Mouse (Mus musculus): Measurements from ENCODE around the gene Fastkd2. TPM values are rescaled to one million over a fixed set of nuclear protein-coding genes. Genes with fewer than 3 reads are reported as not detected.

The Fastkd2 gene
- total RNA-seq (2021) = 10 to 100 TPM; 19.4 to 23.4 TPM
- long read RNA-seq, full-length matches to known transcripts = 5 of 15 reads
- long read RNA-seq, partial matches to known transcripts = 4 of 15 reads
- long read RNA-seq, other reads (novel, unspliced or antisense) = 6 of 15 reads

DNA sequence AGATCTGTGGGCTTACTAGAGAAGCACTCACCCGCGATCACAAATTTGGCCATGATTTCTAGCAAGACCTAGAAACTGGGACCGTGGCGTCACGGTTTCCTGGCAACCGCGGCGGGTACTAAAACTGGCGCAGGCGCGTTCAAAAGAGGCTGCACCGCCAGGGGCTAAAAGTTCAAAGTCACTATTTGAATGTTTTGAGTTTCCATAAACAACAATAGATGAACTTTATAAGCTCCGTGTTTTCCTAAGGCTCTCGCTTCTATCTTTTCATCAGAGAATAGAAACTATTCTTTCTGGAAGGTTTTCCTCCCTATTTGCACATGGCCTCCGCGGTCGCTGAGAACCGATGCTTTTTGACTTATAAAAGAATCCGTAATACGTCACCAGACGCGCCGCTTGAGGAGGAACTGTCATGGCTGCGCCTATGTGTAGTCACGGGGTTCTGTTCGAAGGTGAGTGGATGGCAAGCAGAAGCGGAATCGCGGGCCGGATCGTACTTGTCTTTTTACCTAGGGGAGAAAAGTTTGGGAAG is at the start of gene Fastkd2, which contains the start of gene Mdh1b:
TSS of gene Fastkd2 (plus strand) at position 375 of the 532 bp plus-strand sequence.
TSS of gene Mdh1b (minus strand) at position 79 of the 532 bp plus-strand sequence.
- peak; percentile 85 to 88 for DNase-seq (ENCODE audit: low spot score in 2 of 2)

DNA sequence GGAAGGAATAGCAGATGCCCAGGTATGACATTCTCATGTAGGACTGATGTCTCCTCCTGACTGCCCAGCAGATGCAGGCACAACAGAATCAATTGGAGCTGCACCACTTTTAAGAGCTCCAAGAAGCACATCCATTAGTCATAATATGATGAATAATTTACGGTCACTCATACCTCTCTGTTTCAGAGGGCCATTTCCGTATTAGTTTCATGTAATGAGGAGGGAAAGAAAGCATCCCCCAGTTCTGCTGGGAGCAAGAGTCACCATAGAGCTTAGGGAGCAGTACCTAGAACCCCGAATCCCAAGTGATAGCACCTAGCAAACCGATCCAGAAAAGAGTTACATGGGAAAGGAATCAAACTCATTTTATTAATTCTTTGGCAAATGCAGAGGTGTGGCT is 43.6 kb upstream of the Fastkd2 start, which contains the start of gene Dytn:
TSS of gene Dytn (minus strand) at position 101 of the 400 bp plus-strand sequence.
- no peak for DNase-seq (ENCODE audit: low spot score in 2 of 2)

DNA sequence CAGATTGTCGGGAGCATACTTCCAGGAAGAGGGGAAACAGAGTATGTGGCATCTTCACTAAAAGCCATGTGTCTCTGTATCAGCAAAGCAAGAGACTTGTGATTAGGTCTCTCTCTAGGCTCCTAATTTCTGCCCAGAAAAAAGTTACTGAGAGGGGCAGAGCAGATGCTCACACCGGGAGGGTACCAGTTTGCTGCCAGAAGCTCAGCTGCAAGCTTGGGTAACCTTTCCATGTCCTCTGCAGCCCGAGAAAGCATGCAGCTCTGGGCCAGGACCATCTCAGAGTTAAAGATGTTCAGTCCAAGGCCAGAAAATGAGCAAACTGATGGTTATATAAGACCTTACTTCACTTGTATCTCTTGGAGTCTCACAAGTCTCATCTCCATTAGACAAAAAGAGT is 33.6 kb upstream of the Fastkd2 start:
- DNase-seq (ENCODE audit: low spot score in 2 of 2) = no peak

DNA sequence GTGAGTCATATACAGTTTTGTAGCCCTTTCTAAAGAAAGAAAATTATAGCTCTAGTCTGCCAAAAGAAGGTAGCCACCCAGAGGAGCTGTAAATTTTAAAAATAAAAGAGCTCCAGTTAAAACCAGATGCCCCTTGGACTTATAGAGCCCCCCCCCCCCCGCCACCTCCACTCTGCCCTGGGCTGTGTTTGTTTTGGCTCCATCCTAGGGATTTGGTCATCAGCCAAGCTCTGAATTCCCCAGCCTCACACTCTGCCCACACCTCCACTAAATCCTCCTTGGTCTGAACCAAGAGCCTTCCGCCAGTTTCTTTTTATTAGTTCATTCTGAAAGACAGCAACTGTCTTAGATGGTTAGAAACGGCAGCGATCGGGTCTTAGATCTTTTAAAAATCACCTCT is 24.7 kb upstream of the Fastkd2 start:
- no peak for DNase-seq (ENCODE audit: low spot score in 2 of 2)

DNA sequence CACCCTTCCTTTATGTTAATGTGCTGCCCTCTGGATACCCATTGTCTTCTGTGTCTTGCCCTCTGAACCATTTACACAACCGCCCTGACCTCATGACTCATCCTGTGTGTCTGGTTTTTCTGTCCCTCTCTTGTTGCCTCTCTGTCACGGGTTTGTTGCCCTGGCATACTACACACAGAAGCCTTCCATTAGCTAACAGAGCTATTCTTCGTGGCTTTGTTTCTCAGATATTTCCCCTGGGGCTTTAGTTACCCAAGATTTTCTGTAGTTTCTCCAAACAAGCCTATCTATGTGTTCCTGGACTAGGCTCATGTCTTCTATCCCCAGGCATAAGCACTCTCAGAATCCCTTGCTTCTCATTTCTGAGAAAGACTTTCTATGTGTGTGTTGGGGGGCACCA is 21.5 kb upstream of the Fastkd2 start:
- no peak for DNase-seq (ENCODE audit: low spot score in 2 of 2)

DNA sequence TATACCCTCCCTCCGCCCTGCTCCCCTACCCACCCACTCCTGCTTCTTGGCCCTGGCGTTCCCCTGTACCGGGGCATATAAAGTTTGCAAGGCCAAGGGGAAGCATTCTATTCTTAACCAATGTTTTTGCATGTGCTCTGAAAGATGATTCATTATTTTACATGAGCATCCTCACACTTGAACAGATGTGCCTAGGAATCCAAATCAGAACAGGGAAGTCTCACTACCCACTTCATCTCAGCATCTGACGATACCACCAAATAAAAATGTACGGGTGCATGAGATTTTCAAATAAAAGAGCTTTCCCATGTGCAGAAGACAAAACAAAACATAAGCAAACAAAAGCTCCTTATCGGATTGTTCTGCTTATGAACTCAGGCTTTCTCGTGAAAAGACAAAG is 10.3 kb upstream of the Fastkd2 start:
- no peak for DNase-seq (ENCODE audit: low spot score in 2 of 2)

DNA sequence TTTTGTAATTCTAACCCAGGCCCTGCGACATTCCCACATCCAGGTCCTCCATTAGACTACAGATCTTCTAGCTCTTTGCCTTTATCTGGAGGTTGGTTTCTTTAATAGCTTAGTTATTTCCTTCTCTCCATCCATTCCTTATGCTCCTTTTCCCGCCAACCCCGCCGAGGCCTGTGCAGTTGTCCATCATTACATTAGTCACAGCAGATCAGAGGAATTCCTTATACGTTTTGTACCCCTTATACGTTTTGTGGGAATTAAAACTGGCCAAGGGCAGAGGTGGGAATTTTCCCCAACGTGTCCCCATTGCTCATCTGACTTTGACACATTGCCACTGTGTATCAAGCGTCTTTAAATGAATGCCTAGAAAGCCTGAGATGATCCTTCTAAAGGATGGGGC is 618 bp upstream of the Fastkd2 start:
- DNase-seq (ENCODE audit: low spot score in 2 of 2) = no peak

DNA sequence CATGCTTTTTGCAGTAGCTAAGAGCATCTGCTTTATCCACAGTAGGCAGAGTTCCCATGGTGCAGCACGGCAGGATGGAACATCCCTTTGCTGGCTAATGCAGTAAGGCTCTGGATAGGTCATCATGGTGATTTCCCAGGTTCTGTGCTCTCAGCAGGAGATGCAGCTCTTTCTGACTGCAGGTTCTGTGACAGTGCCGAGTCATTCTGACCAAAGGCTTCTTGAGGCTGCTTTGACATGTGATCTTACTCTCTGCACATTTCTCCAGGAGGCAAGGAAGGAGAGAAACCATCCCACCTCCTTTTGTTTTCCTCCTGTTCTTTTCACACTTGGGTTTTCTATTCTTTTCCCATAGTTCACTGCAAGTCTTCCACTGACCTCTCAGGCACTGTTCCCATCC is 25.6 kb downstream of the Fastkd2 start:
- no peak for DNase-seq (ENCODE audit: low spot score in 2 of 2)

DNA sequence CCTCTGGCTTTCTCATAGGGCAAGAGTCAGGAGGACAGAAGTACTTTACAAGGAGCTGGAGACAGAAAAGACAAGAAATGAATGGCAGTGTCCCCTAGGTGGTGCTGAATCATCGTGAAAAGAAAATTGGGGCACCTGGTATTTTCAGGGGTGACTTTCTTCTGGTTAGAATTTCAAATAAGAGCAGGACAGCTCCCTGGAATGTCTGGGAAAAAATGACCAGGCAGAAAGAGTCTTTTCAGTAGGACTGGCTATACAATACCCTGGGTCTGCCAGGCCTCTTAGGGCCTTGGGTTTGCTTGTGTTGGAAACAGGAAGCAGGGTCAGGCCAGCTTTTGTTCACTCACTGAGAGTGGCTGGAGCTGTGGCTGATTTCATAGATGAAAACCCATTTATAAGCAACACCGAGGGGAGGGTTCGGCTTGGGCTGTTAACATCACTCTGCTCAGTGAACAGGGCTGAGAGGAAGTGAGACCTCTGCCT is 32.8 kb downstream of the Fastkd2 start:
- DNase-seq (ENCODE audit: low spot score in 2 of 2) = peak; percentile 64 to 75

DNA sequence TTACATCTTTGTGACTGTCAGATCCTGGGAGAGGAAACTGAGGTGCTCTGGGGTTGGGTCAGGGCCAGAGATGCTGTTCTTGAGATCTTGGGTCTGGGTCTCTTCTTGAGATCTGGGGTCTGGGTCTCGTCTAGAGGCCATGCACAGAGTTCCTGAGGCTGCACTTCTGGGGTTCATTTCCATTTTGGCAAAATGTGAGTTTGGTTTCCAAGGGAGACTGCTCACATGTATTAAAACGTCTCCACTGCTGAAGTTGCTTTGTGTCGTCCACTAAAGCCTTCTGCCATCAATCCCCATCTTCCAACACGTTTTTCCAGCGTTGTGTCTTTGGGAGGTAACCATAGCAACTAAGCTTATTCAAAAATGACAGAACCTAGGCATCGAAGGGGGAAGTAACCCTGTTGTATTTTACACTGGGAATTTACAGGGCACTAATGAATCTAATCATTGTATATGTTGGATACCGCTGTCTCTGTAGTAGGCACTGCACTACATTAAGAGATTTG is 33.5 kb downstream of the Fastkd2 start:
- DNase-seq (ENCODE audit: low spot score in 2 of 2) = peak; percentile 21 to 29

DNA sequence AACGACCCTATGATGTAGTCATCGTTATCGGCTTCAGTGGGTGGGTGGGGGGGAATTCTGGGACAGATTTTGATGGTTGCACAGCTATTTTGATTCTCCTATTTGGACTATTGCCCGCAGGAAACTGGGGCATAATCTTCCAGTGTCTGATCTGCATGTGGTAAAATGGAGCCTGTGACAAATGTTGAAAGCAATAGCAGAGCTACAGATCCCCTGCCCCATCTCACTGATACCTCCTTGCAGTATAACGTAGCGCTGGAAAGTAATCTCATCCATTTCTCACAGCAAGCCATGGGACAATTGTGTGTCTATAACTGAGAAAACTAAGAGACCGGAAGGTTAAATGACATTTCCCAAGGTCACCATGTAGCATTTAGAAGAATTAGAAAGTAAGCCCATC is 34.0 kb downstream of the Fastkd2 start:
- DNase-seq (ENCODE audit: low spot score in 2 of 2) = no peak

DNA sequence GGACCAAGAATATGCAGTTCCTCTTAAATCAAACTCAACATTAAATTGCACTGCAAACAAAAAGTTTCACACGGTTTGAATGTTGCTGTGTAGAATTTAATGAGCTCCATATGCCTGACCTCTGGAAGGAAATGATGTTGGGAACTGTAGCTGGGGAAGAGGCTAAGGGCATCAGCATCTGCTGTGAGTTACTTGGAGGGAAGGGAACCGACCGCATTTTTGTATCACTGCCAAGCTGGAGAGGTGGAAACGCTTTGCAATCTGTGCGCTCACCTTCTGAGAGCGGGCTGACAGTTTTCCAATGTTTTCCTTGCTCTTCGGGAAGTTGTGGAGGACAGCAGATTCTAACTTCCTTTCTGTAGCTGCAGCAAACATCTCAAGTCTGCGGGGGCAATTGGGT is 37.7 kb downstream of the Fastkd2 start:
- no peak for DNase-seq (ENCODE audit: low spot score in 2 of 2)

DNA sequence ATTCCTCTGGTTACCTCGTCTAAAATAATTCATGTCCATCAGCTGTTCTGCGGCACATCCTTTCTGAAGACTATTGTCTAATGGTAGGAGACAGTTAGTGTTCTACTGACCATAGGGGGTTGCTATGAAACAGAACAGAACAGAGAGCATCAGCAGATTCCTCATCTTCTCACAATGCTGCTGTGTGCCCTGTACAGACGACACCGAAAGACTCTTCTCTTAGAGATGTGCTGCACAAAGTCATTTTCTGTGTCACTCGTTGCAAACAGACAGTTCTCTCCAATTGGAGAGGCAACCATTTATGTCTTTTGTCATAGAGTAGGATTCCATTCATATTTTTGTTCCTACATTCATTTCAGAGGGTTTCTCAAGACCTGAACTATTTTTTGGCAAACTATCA is 38.8 kb downstream of the Fastkd2 start, which contains the start of gene 4933402D24Rik:
TSS of gene 4933402D24Rik (minus strand) at position 101 of the 400 bp plus-strand sequence.
- no peak for DNase-seq (ENCODE audit: low spot score in 2 of 2)

DNA sequence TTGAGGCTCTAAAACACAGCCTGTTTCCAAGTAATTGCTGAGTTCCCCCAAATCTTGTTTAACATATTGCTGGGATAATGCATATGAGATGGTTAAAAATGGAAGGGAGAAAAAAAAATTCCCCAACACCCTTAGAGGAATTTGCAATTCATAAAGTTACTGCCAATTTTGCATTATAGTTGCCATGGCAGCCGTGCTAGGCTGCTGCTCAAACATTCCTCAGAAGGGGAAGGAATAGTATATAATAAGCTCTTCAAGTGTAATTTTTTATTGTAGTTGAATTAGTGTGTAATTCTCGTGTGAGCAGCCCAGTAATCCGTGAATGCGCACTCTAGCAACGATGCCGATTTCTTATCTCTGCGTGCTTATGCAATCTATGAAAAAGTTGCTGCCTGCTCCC is 39.9 kb downstream of the Fastkd2 start:
- no peak for DNase-seq (ENCODE audit: low spot score in 2 of 2)

DNA sequence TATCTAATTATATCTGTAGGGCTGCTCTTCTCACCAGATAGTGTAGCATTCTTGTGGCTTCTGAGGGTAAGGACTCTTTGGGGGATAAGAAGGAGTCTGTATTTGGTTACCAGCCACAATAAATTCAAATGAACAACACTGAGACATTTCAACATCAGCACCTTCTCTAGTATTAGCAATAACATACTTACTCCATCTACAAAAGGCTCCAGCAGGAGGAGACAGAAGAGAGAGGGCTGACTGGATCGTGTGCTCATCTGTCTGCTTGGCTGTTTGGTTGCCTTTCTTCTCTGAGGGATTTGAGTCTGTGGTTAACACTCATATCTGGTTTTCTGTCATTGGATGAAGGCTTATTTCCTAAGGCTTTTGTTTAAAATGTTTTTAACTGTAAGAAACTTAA is 46.0 kb downstream of the Fastkd2 start:
- DNase-seq (ENCODE audit: low spot score in 2 of 2) = no peak

DNA sequence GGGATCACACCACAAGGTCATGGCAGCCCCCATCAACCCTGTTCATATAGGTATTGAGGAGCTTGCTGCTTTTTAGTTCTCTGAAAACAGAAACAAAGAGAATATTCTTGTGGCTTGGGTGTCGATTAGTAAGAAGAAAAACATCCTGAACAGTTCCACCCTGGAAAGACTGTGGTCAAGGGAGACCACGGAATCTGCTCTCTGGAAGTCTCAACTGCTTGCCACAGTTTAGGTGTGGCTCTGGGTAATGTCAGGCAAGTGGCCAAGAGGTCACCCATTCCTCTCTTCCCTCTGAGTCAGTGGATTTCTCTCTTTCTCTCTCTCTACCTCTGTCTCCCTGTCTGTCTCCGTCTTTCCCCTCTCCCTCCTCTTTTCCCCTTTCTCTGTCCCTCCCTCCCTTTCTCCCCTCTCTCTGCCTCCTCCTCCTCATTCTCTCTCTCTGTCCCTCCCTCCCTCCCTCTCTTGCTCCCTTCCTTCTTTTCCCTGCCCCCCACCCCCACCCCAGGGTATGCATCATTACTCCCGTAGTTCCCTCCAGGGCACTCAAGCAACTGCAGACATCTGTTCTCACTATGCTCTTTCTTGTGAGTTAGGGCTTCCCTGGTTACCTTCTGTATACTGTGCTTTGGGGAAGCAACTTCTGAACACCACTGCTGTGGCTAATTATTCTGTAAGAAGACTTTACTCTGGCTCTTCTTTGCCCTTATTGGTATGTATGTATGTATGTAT is 46.7 kb downstream of the Fastkd2 start:
- DNase-seq (ENCODE audit: low spot score in 2 of 2) = no peak

DNA sequence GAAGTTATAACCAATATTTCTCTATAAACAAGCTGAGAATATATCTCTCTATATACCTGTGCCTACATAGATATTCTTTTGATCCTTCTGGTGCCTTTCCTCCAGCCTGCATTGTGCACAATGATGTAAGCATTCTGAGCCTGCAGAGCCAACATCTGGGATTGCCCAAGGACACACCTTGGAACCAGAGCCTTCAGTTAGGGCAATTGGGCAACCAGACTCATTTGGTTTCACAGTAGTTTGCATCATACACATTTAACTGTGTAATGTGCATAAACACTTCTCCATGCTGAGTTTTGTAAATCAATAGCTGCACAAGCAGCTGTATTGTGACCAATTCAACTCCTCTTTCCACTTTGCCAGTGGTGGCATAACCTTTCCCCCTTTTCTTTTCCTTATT is 63.9 kb downstream of the Fastkd2 start:
- no peak for DNase-seq (ENCODE audit: low spot score in 2 of 2)

Other genes starting within 250 kb of the Fastkd2 start
- not detected for gene Gm39653, start 114.6 kb upstream of the Fastkd2 start, total RNA-seq (2021)
- not detected for gene Dytn, start 43.7 kb upstream of the Fastkd2 start, total RNA-seq (2021)
- gene Mdh1b, start 296 bp upstream of the Fastkd2 start, total RNA-seq (2021) = under 1 TPM; 0.76 to 0.82 TPM
- under 1 TPM in 1 of 2 experiments, not detected in 1; 0.21 TPM for gene 4933402D24Rik, start 38.7 kb downstream of the Fastkd2 start, total RNA-seq (2021)

Measured in layer of hippocampus, postnatal 10 days (tissue).